Mouse (Mus musculus) bone marrow macrophage, adult 2 months (primary cell): ENCODE measurements around the gene Shisa6.

Experiments used
- CTCF ChIP-seq: IDR thresholded peaks from 2 replicates; pipeline ENCODE4 v1.5.1; 2012; ENCODE audit warnings: low read depth, mild to moderate bottlenecking, low read length, moderate library complexity
- POLR2A ChIP-seq: IDR thresholded peaks from 2 replicates; pipeline ENCODE4 v1.6.1; 2012; ENCODE audit warnings: mild to moderate bottlenecking, low read depth, low read length, borderline replicate concordance

- TF ChIP-seq CTCF (no peak), POLR2A (no peak)
Measured at GRCm38 (mm10) chr11:66274707-66275081, 251.1 kb downstream of the Shisa6 start.
